Mouse (Mus musculus) v-Abl transformed pro-B cells (cell line): Measurements from ENCODE around the gene Tspo.

Experiments used
- in situ Hi-C, 2 experiments: fragments of 400-800 bp; cut with MboI; formaldehyde crosslinking; loops; one replicate each; pipeline ENCODE4 v1.15.1; 2025; ENCODE audit not compliant: unreplicated experiment in 2 of 2

Gene Tspo

GRCm38 (mm10) chr15:83572132-83572531 lies 8.7 kb downstream of the Tspo start:
- in situ Hi-C loops, result loop anchor here in 1 of 2 experiments (5.0 kb wide), 1 partner anchor 35 kb away; no protein-coding TSS in a partner anchor

GRCm38 (mm10) chr15:83573606-83574005 lies 10.2 kb downstream of the Tspo start:
- in situ Hi-C loops, result loop anchor here in 1 of 2 experiments (5.0 kb wide), 1 partner anchor 34 kb away; no protein-coding TSS in a partner anchor

GRCm38 (mm10) chr15:83574731-83575351 lies 11.4 kb downstream of the Tspo start:
- in situ Hi-C loops, result loop anchor here in 1 of 2 experiments (5.0 kb wide), 1 partner anchor 32 kb away; no protein-coding TSS in a partner anchor

- in situ Hi-C loops, result no loop called here
These were observed 12.2 kb downstream of the Tspo start for GRCm38 (mm10) chr15:83575543-83575942.

- in situ Hi-C loops, result no loop called here
These were observed 13.3 kb downstream of the Tspo start for GRCm38 (mm10) chr15:83576651-83577050.

- in situ Hi-C loops, result no loop called here
These were observed 19.5 kb downstream of the Tspo start for GRCm38 (mm10) chr15:83582931-83583330.

GRCm38 (mm10) chr15:83583419-83584156 lies 20.2 kb downstream of the Tspo start:
- in situ Hi-C loops, result no loop called here

GRCm38 (mm10) chr15:83584741-83585220 lies 21.4 kb downstream of the Tspo start:
- in situ Hi-C loops, result no loop called here

GRCm38 (mm10) chr15:83590841-83591240 lies 27.4 kb downstream of the Tspo start:
- in situ Hi-C loops, result loop anchor here in 1 of 2 experiments (5.0 kb wide), 1 partner anchor 34 kb away; no protein-coding TSS in a partner anchor

GRCm38 (mm10) chr15:83591758-83592157 lies 28.4 kb downstream of the Tspo start:
- in situ Hi-C loops, result loop anchor here in 1 of 2 experiments (5.0 kb wide), 1 partner anchor 34 kb away; no protein-coding TSS in a partner anchor

GRCm38 (mm10) chr15:83592260-83593188 lies 29.1 kb downstream of the Tspo start:
- in situ Hi-C loops, result loop anchor here in 1 of 2 experiments (5.0 kb wide), 1 partner anchor 35 kb away; no protein-coding TSS in a partner anchor

- in situ Hi-C loops, result loop anchor here in 1 of 2 experiments (5.0 kb wide), 1 partner anchor 36 kb away; no protein-coding TSS in a partner anchor
These were observed 29.8 kb downstream of the Tspo start for GRCm38 (mm10) chr15:83593189-83593585.

- in situ Hi-C loops, result loop anchor here in 1 of 2 experiments (5.0 kb wide), 1 partner anchor 37 kb away; no protein-coding TSS in a partner anchor
These were observed 30.5 kb downstream of the Tspo start for GRCm38 (mm10) chr15:83593702-83594512.

- in situ Hi-C loops, result loop anchor here in 1 of 2 experiments (5.0 kb wide), 1 partner anchor 37 kb away; no protein-coding TSS in a partner anchor
These were observed 31.3 kb downstream of the Tspo start, which contains the start of gene Ttll12 for GRCm38 (mm10) chr15:83594513-83595363. Gene Ttll12 (minus strand): TSS chr15:83595157.

GRCm38 (mm10) chr15:83595364-83595711 lies 31.9 kb downstream of the Tspo start:
- in situ Hi-C loops, result no loop called here

- in situ Hi-C loops, result no loop called here
These were observed 33.4 kb downstream of the Tspo start for GRCm38 (mm10) chr15:83596833-83597232.

GRCm38 (mm10) chr15:83601185-83601584 lies 37.8 kb downstream of the Tspo start:
- in situ Hi-C loops, result loop anchor here (5.0 to 25.0 kb wide), 4 partner anchors 39 to 1036 kb away; partner anchors contain the start of genes Mcat (in 1 of the 2), Tspo (in 1 of the 2) and Ttll1 (in 1 of the 2)
